Mouse (Mus musculus): ENCODE measurements around the gene Zbtb8b. TPM values are rescaled to one million over a fixed set of nuclear protein-coding genes. Genes with fewer than 3 reads are reported as not detected.

Gene Zbtb8b
- total RNA-seq, 1 experiment = 2.5 TPM

DNA sequence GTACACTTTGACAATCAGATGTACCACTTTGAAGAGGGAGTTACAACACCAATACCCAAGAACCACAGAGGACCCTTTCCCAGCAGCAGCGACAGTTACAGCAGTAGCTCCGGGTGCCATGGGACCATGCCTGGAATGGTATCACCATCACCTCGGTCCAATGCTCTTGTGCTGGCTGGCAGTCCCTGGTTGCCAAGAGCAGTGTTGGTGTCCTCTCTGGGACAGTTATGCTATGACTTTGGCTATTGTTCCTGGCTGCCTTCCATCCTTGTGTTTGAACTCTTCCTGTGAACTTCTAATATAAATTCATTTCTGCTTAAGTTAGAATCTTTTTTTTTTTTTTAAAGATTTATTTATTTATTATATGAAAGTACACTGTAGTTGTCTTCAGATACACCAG is 57.1 kb downstream of the Zbtb8b start:
- Histone ChIP-seq H3K9me3 (ENCODE audit: control insufficient read depth, insufficient read depth, low read depth, low read length) (no peaks in the 10 kb centered on the region), H3K4me3 (ENCODE audit: insufficient read depth in 1 of 2, low read depth in 1 of 2, low read length in 2 of 2, poor library complexity in 1 of 2, severe bottlenecking in 1 of 2) (no peak overlapping the region), H3K9ac (ENCODE audit: insufficient read depth, low read depth, low read length, poor library complexity, severe bottlenecking) (no peak overlapping the region), H3K36me3 (ENCODE audit: control insufficient read depth, insufficient read depth, low read length, poor library complexity, severe bottlenecking) (no peaks in the 10 kb centered on the region), H3K4me1 (ENCODE audit: control insufficient read depth in 2 of 2, insufficient read depth in 2 of 2, low read length in 2 of 2, poor library complexity in 1 of 2) (peaks cover 13 to 18% of the 10 kb centered on the region in 2 experiments), H3K27ac (ENCODE audit: insufficient read depth, low read depth, low read length, poor library complexity, severe bottlenecking) (no peak overlapping the region)
- in situ Hi-C loops (cut with MboI; ENCODE audit: low sequenced_read_pairs in 2 of 2, unreplicated experiment in 2 of 2) = no loop called here
- no peak for TF ChIP-seq ZC3H11A (IDR thresholded peaks at IDR 0.05; ENCODE audit: borderline replicate concordance, low read depth, low read length)
- no peak for TF ChIP-seq ZNF384 (IDR thresholded peaks at IDR 0.05; ENCODE audit: low read depth, low read length)
- no peak for TF ChIP-seq MAFK (IDR thresholded peaks at IDR 0.05; ENCODE audit: insufficient read depth, low read depth, low read length)
- TF ChIP-seq CHD2 (IDR thresholded peaks at IDR 0.05; ENCODE audit: low read depth, low read length) = no peak
- TF ChIP-seq HCFC1 (IDR thresholded peaks at IDR 0.05; ENCODE audit: borderline replicate concordance, insufficient read depth, low read length) = no peak
- DNase-seq (ENCODE audit: low read depth, low spot score) = no peak

DNA sequence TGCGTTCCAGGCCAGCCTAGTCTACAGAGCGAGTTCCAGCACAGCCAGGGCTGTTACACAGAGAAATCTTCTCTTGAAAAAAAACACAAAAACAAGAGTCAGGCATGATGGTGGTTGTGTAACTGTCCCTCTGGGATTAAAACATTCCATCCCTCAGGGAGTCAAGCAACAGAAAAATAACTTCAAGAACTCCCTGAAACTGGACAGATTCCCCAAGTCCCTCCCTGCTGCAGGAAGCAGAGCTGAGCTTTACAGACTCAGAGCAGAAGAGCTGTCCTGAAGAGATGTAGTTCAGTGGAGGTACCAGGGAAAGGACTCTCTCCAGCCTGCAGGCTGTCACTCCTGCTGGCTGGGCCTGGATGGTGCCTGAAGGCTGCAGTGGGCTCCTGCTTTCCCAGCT is 58.2 kb downstream of the Zbtb8b start:
- peak overlapping the region; percentile 6 for H3K27ac ChIP-seq (ENCODE audit: insufficient read depth, low read depth, low read length, poor library complexity, severe bottlenecking)
- H3K4me1 ChIP-seq (ENCODE audit: control insufficient read depth in 2 of 2, insufficient read depth in 2 of 2, low read length in 2 of 2, poor library complexity in 1 of 2) = peaks cover 7 to 15% of the 10 kb centered on the region in 2 experiments
- TF ChIP-seq CHD2 (IDR thresholded peaks at IDR 0.05; ENCODE audit: low read depth, low read length) = no peak
- H3K9me3 ChIP-seq (ENCODE audit: control insufficient read depth, insufficient read depth, low read depth, low read length) = no peaks in the 10 kb centered on the region
- H3K9ac ChIP-seq (ENCODE audit: insufficient read depth, low read depth, low read length, poor library complexity, severe bottlenecking) = no peak overlapping the region
- in situ Hi-C loops (cut with MboI; ENCODE audit: low sequenced_read_pairs in 2 of 2, unreplicated experiment in 2 of 2) = no loop called here
- H3K4me3 ChIP-seq (ENCODE audit: insufficient read depth in 1 of 2, low read depth in 1 of 2, low read length in 2 of 2, poor library complexity in 1 of 2, severe bottlenecking in 1 of 2) = no peak overlapping the region
- no peaks in the 10 kb centered on the region for H3K36me3 ChIP-seq (ENCODE audit: control insufficient read depth, insufficient read depth, low read length, poor library complexity, severe bottlenecking)
- no peak for DNase-seq (ENCODE audit: low read depth, low spot score)

DNA sequence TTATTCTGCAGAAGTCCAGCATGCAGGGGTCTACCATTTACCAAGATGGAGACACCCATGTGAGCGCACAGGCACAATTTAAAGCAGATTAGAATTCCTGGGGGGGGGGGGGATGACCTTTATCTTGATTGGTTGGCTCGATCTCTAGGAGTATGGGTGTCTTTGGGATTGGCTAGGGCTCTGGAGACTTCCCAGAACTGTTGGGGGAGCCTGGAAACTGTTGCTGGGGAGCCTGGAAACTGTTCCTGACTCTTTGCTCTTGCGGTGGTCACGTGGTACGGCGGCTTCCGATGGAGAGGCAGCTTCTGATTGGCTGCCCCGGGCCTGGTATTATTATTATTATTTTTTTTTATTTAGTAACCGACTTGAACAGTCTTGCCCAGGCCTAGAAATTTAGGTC is 58.6 kb downstream of the Zbtb8b start:
- H3K9ac ChIP-seq (ENCODE audit: insufficient read depth, low read depth, low read length, poor library complexity, severe bottlenecking) = no peak overlapping the region
- H3K36me3 ChIP-seq (ENCODE audit: control insufficient read depth, insufficient read depth, low read length, poor library complexity, severe bottlenecking) = no peaks in the 10 kb centered on the region
- no peaks in the 10 kb centered on the region for H3K9me3 ChIP-seq (ENCODE audit: control insufficient read depth, insufficient read depth, low read depth, low read length)
- H3K4me3 ChIP-seq (ENCODE audit: insufficient read depth in 1 of 2, low read depth in 1 of 2, low read length in 2 of 2, poor library complexity in 1 of 2, severe bottlenecking in 1 of 2) = peak overlapping the region; percentile 10 to 15; a peak in 2 of 4 replicates
- in situ Hi-C loops (cut with MboI; ENCODE audit: low sequenced_read_pairs in 2 of 2, unreplicated experiment in 2 of 2) = no loop called here
- peak overlapping the region; percentile 85; the same call in 1 of the 2 replicates for H3K27ac ChIP-seq (ENCODE audit: insufficient read depth, low read depth, low read length, poor library complexity, severe bottlenecking)
- no peak for TF ChIP-seq ZNF384 (IDR thresholded peaks at IDR 0.05; ENCODE audit: low read depth, low read length)
- TF ChIP-seq ZC3H11A (IDR thresholded peaks at IDR 0.05; ENCODE audit: borderline replicate concordance, low read depth, low read length) = no peak
- no peak for TF ChIP-seq MAFK (IDR thresholded peaks at IDR 0.05; ENCODE audit: insufficient read depth, low read depth, low read length)
- TF ChIP-seq HCFC1 (IDR thresholded peaks at IDR 0.05; ENCODE audit: borderline replicate concordance, insufficient read depth, low read length) = no peak
- TF ChIP-seq CHD2 (IDR thresholded peaks at IDR 0.05; ENCODE audit: low read depth, low read length) = no peak
- H3K4me1 ChIP-seq (ENCODE audit: control insufficient read depth in 2 of 2, insufficient read depth in 2 of 2, low read length in 2 of 2, poor library complexity in 1 of 2) = peaks cover 7 to 15% of the 10 kb centered on the region in 2 experiments
- no peak for DNase-seq (ENCODE audit: low read depth, low spot score)

DNA sequence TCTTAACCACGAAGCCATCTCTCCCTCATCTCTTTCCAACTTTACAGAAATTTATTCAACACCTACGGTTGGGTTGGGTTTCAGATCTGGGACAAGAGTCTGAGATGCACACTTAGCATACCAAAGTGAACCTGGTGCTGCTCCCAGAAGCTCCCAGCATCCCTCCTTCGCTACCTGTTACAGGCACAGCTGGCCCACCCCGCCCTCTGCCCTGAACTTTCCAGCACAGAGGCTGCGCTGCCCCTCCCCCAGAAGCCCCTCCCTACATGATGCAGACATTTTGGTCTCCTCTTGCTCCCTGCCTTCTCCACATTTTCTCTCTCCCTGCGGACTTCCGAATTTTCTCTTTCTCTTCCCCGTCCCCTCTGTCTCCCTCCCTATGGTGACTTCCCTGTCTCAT is 59.5 kb downstream of the Zbtb8b start:
- in situ Hi-C loops (cut with MboI; ENCODE audit: low sequenced_read_pairs in 2 of 2, unreplicated experiment in 2 of 2) = no loop called here
- peaks cover 7 to 15% of the 10 kb centered on the region in 2 experiments for H3K4me1 ChIP-seq (ENCODE audit: control insufficient read depth in 2 of 2, insufficient read depth in 2 of 2, low read length in 2 of 2, poor library complexity in 1 of 2)
- peak overlapping the region; percentile 10; a peak in 3 of 4 replicates for H3K4me3 ChIP-seq (ENCODE audit: insufficient read depth in 1 of 2, low read depth in 1 of 2, low read length in 2 of 2, poor library complexity in 1 of 2, severe bottlenecking in 1 of 2)
- H3K9me3 ChIP-seq (ENCODE audit: control insufficient read depth, insufficient read depth, low read depth, low read length) = no peaks in the 10 kb centered on the region
- H3K9ac ChIP-seq (ENCODE audit: insufficient read depth, low read depth, low read length, poor library complexity, severe bottlenecking) = peak overlapping the region; percentile 42; the same call in 1 of the 2 replicates
- no peak for DNase-seq (ENCODE audit: low read depth, low spot score)
- TF ChIP-seq CHD2 (IDR thresholded peaks at IDR 0.05; ENCODE audit: low read depth, low read length) (0 out of 2 replicates have a peak, but pooled peaks have one; percentile 12), HCFC1 (IDR thresholded peaks at IDR 0.05; ENCODE audit: borderline replicate concordance, insufficient read depth, low read length) (0 out of 2 replicates have a peak, but pooled peaks have one; percentile 39), ZNF384 (IDR thresholded peaks at IDR 0.05; ENCODE audit: low read depth, low read length) (no peak)
- H3K27ac ChIP-seq (ENCODE audit: insufficient read depth, low read depth, low read length, poor library complexity, severe bottlenecking) = peak overlapping the region; percentile 85
- H3K36me3 ChIP-seq (ENCODE audit: control insufficient read depth, insufficient read depth, low read length, poor library complexity, severe bottlenecking) = no peaks in the 10 kb centered on the region

DNA sequence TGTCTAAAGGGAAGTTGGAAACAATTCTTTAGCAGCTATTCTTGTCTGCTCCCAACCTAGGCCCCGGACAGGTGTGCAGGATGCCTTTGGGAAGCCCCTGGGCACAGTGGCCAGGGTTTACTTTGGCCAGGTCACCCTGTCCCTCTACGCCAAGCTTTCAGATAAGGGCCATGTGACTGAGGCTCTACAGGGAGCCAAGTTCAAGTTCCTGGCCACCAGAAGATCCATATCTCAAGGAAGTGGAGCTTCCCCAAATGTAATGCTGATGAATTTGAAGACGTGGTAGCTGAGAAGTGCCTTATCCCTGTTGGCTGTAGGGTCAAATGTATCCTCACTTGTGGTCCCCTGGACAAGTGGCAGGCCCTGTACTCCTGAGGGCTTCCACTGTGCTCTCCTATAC is 60.8 kb downstream of the Zbtb8b start:
- H3K4me1 ChIP-seq (ENCODE audit: control insufficient read depth in 2 of 2, insufficient read depth in 2 of 2, low read length in 2 of 2, poor library complexity in 1 of 2) = peaks cover 7 to 13% of the 10 kb centered on the region in 2 experiments
- H3K4me3 ChIP-seq (ENCODE audit: insufficient read depth in 1 of 2, low read depth in 1 of 2, low read length in 2 of 2, poor library complexity in 1 of 2, severe bottlenecking in 1 of 2) = no peak overlapping the region
- no peaks in the 10 kb centered on the region for H3K36me3 ChIP-seq (ENCODE audit: control insufficient read depth, insufficient read depth, low read length, poor library complexity, severe bottlenecking)
- H3K9ac ChIP-seq (ENCODE audit: insufficient read depth, low read depth, low read length, poor library complexity, severe bottlenecking) = peak overlapping the region; percentile 28; the same call in 1 of the 2 replicates
- H3K27ac ChIP-seq (ENCODE audit: insufficient read depth, low read depth, low read length, poor library complexity, severe bottlenecking) = peak overlapping the region; percentile 85; the same call in 1 of the 2 replicates
- DNase-seq (ENCODE audit: low read depth, low spot score) = no peak
- in situ Hi-C loops (cut with MboI; ENCODE audit: low sequenced_read_pairs in 2 of 2, unreplicated experiment in 2 of 2) = no loop called here
- TF ChIP-seq MAFK (IDR thresholded peaks at IDR 0.05; ENCODE audit: insufficient read depth, low read depth, low read length) = no peak
- no peak for TF ChIP-seq ZC3H11A (IDR thresholded peaks at IDR 0.05; ENCODE audit: borderline replicate concordance, low read depth, low read length)
- TF ChIP-seq CHD2 (IDR thresholded peaks at IDR 0.05; ENCODE audit: low read depth, low read length) = no peak
- H3K9me3 ChIP-seq (ENCODE audit: control insufficient read depth, insufficient read depth, low read depth, low read length) = no peaks in the 10 kb centered on the region

Data from ES-E14 (cell line).